Mouse (Mus musculus) intestine, embryonic 14.5 days (tissue): Measurements from ENCODE around the gene Ints7. TPM values are rescaled to one million over a fixed set of nuclear protein-coding genes. Genes with fewer than 3 reads are reported as not detected.

Experiments
- ATAC-seq: fragments of 200-750 bp; cut with Nextera tagmentation; replicated peaks from 2 replicates; pipeline ENCODE4 v1.8.0; 2017; ENCODE audit warnings: low read depth, moderate number of reproducible peaks, moderate TSS enrichment, moderate library complexity; ENCODE audit not compliant: low FRiP score, low TSS enrichment
- DNase-seq: peaks from one replicate; pipeline ENCODE4 v3.0.0-alpha.2; 2018; ENCODE audit warnings: low spot score
- H3K27ac ChIP-seq: fragments of 300-500 bp; sonication (generic); 2 replicates; pipeline ENCODE4 v1.5.1; 2014; ENCODE audit warnings: low read depth, mild to moderate bottlenecking, control low read depth
- H3K27me3 ChIP-seq: fragments of 300-500 bp; sonication (generic); replicated peaks from 2 replicates; pipeline ENCODE4 v1.6.1; 2014; ENCODE audit warnings: low read length, control low read depth; ENCODE audit not compliant: control insufficient read depth, insufficient read depth
- H3K36me3 ChIP-seq: fragments of 300-500 bp; sonication (generic); 2 replicates; pipeline ENCODE4 v1.6.1; 2014; ENCODE audit warnings: low read length, control low read depth; ENCODE audit not compliant: control insufficient read depth, insufficient read depth
- H3K4me1 ChIP-seq: fragments of 300-500 bp; sonication (generic); replicated peaks from 2 replicates; pipeline ENCODE4 v1.6.1; 2014; ENCODE audit warnings: low read length, control low read depth, mixed read lengths; ENCODE audit not compliant: control insufficient read depth, insufficient read depth
- H3K4me2 ChIP-seq: fragments of 300-500 bp; sonication (generic); 2 replicates; pipeline ENCODE4 v1.6.1; 2014; ENCODE audit warnings: low read length
- H3K4me3 ChIP-seq: fragments of 300-500 bp; sonication (generic); 2 replicates; pipeline ENCODE4 v1.5.1; 2014; ENCODE audit warnings: low read depth, low read length, control low read depth, mixed read lengths
- H3K9ac ChIP-seq: fragments of 300-500 bp; sonication (generic); 2 replicates; pipeline ENCODE4 v1.6.1; 2014; ENCODE audit warnings: mild to moderate bottlenecking, low read length
- H3K9me3 ChIP-seq: fragments of 300-500 bp; sonication (generic); 2 replicates; pipeline ENCODE4 v1.6.1; 2016; ENCODE audit warnings: low read length, control low read depth; ENCODE audit not compliant: control insufficient read depth
- WGBS: fragments of 180-500 bp; shearing (Covaris S2); extraction: QIAGEN DNeasy Blood & Tissue Kit; methylation state at CpG from one replicate; pipeline ENCODE4 v1.1.7; 2014; 5-methylcytosine and 5-hydroxymethylcytosine counted together
- polyA plus RNA-seq: library from polyadenylated mRNA; unstranded; fragments of >200 nt; fragmentation: Nextera tagmentation; extraction: Ambion mirVana; gene quantifications from 2 replicates; pipeline ENCODE4 v1.2.1, GENCODE M21; 2014

The Ints7 gene
- polyA plus RNA-seq, 1 experiment from 2014 or later, result 51.7 TPM

DNA sequence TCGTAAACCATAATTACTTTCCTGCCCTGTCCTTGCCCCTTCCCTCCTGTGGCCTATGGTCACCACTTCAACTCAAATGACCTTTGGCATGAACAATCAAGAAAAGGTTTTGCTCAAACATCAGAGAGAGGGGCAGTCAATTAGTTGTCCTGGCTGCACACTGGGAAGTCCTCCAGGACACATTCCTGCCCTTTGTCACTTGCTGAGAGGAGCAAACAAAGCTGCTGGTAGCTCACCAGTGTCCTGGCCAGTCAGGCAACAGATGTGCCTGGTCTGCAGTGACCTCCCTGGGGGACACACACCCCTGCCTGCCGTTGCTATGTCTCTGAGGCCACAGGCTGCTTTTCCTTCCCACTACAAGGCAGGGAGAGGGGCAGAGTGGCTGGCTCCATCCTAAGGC is 66.0 kb downstream of the Ints7 start:
- ATAC-seq (no peak), DNase-seq (no peak)
- H3K4me2 ChIP-seq, result no peak overlapping the region
- no peak overlapping the region for H3K9ac ChIP-seq
- no peak overlapping the region for H3K4me3 ChIP-seq
- no peak overlapping the region for H3K27ac ChIP-seq
- H3K36me3 ChIP-seq, result no peaks in the 10 kb centered on the region
- no peaks in the 10 kb centered on the region for H3K9me3 ChIP-seq
- H3K4me1 ChIP-seq, result 0 out of 2 replicates have a peak, but pooled peaks cover 4% of the 10 kb centered on the region
- WGBS, result 21% methylated on average over 2 of the region's 2 CpGs
- no peaks in the 10 kb centered on the region for H3K27me3 ChIP-seq

DNA sequence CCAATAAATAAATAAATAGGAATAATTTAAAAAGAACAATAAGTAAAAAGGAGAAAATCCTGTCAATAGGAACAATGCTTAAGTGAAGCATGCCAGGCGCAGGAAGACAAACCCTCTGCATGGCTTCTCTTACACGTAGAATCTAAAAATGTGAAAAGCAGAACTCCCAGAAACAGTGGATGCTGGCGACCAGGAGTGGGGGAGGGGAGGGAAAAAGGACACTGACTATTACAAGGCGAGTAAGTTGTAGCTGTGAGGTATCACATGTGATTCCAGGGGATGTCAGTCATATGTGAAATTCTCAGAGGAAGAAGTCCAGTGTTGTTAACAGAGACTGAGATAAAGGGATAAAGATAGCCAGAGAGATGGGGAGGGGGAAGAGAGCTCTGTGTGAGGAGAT is 67.5 kb downstream of the Ints7 start:
- no peaks in the 10 kb centered on the region for H3K36me3 ChIP-seq
- H3K27ac ChIP-seq, result no peak overlapping the region
- DNase-seq, result no peak
- H3K9me3 ChIP-seq, result no peaks in the 10 kb centered on the region
- H3K27me3 ChIP-seq, result no peaks in the 10 kb centered on the region
- no peak for ATAC-seq
- H3K9ac ChIP-seq, result no peak overlapping the region
- H3K4me3 ChIP-seq, result no peak overlapping the region
- H3K4me1 ChIP-seq, result 0 out of 2 replicates have a peak, but pooled peaks cover 4% of the 10 kb centered on the region
- WGBS, result 46% methylated on average over 4 of the region's 4 CpGs
- H3K4me2 ChIP-seq, result no peak overlapping the region

DNA sequence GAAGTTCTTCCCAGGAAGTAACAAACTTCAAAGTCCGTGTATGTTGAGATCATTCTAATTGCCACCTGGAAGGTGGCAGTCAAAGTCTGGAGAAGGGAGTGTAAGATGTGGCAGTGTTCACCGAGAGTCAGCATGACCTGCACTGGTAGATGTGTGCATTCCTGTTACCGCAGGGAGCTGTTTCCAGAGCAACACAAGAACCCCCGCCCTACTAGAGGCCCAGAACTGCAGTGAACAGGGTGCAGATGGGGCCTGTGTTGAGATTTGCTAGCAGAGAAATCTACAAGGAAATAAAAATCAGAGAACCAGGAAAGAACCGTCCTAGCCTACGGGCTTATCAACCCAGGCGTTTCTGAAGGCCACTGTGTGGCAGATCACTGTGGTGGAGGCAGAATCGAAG is 70.5 kb downstream of the Ints7 start:
- Histone ChIP-seq H3K4me2 (no peak overlapping the region), H3K4me1 (0 out of 2 replicates have a peak, but pooled peaks cover 4% of the 10 kb centered on the region), H3K27me3 (no peaks in the 10 kb centered on the region), H3K9ac (no peak overlapping the region), H3K4me3 (no peak overlapping the region), H3K36me3 (no peaks in the 10 kb centered on the region), H3K9me3 (no peaks in the 10 kb centered on the region), H3K27ac (no peak overlapping the region)
- ATAC-seq, result peak; percentile 62; the same call in 1 of the 2 replicates
- WGBS, result 48% methylated on average over 8 of the region's 8 CpGs
- no peak for DNase-seq

DNA sequence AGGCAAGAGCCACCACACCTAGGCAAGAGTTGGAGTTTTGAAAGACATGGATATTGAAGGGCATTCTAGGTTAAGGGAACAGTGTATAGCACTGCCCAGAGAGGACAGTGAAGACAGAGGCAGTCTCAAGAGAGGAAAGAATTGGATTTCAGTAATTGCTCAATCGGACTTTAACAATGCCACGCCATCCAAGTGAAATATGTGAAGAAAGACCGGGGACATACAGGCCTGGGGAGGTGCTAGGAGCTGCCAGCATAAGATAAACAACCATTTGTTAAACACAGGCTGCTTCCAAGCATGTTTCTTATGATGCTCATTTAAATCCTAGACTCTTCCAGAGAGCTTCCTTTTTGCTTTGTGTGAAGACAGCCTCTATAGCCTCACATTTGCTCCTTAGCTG is 72.2 kb downstream of the Ints7 start:
- no peak overlapping the region for H3K4me2 ChIP-seq
- DNase-seq, result no peak
- 44% methylated on average over 3 of the region's 3 CpGs for WGBS
- no peak for ATAC-seq
- H3K27me3 ChIP-seq, result no peaks in the 10 kb centered on the region
- no peak overlapping the region for H3K27ac ChIP-seq
- H3K9me3 ChIP-seq, result no peaks in the 10 kb centered on the region
- 0 out of 2 replicates have a peak, but pooled peaks cover 4% of the 10 kb centered on the region for H3K4me1 ChIP-seq
- H3K9ac ChIP-seq, result no peak overlapping the region
- H3K36me3 ChIP-seq, result no peaks in the 10 kb centered on the region
- H3K4me3 ChIP-seq, result no peak overlapping the region

DNA sequence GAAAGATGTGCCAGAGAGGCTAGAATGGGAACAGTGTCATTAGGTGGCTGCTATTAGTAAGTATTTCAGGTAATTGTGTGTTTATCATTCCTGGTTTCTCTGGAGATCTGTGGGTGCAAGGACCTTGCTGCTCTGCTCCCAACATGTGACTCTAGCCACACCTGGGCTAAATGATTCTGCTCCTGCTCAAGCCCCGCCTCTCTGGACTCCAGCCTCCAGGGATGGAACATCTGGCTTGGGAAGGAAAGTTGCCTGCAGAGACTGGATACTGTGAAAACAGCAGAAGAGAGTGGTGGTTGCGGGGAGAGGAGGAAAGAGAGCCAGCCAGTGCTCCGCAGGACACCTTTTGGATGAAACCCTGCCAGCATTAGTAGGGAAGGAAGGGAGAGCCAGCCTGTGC is 84.0 kb downstream of the Ints7 start:
- H3K36me3 ChIP-seq, result no peaks in the 10 kb centered on the region
- H3K4me2 ChIP-seq, result no peak overlapping the region
- H3K27me3 ChIP-seq, result no peaks in the 10 kb centered on the region
- WGBS, result 82% methylated on average over 3 of the region's 3 CpGs
- no peak overlapping the region for H3K27ac ChIP-seq
- H3K9ac ChIP-seq, result no peak overlapping the region
- no peak overlapping the region for H3K4me3 ChIP-seq
- H3K4me1 ChIP-seq, result peaks cover 25% of the 10 kb centered on the region
- ATAC-seq (no peak), DNase-seq (no peak)
- no peaks in the 10 kb centered on the region for H3K9me3 ChIP-seq

DNA sequence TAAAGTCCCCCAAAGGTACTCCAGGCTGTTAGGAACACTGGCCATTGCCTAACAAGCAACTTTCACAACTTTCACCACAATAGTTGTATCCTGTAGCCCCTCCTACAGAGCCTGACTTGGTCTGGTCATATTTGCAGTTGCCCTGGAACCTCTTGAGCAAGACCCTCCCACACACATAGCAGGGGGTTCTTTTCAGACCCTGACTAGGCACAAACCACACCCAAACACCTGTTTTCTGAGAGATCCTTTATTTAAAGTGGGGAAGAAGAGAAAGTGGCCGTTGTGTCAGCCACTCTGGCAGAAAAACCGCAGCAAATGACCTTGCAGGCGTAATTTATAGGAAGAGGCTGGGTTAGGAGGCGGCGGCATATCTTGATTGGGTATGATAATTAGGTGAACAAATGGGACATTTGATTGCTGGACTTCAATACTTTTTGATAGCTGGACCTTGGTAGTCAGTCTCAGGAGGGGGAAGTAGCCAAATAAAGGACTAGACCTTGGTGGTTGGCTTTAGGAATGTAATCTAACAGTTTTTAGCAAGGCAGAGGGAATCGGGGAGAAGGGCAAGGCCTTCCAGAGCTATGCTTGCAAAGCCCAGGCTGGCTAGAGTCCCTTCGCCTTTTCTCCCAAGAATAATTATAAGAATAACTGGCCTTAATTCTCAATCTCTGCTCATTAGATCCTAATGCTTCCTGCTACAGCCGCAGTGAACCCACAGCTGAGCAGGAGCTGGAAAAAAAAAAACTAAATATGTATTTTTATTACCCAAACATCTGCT is 85.8 kb downstream of the Ints7 start:
- Histone ChIP-seq H3K9ac (no peak overlapping the region), H3K27me3 (no peaks in the 10 kb centered on the region), H3K27ac (no peak overlapping the region), H3K4me3 (no peak overlapping the region), H3K36me3 (no peaks in the 10 kb centered on the region), H3K4me1 (peaks cover 25% of the 10 kb centered on the region), H3K9me3 (no peaks in the 10 kb centered on the region), H3K4me2 (no peak overlapping the region)
- DNase-seq, result no peak
- 60% methylated on average over 8 of the region's 8 CpGs for WGBS
- no peak for ATAC-seq

DNA sequence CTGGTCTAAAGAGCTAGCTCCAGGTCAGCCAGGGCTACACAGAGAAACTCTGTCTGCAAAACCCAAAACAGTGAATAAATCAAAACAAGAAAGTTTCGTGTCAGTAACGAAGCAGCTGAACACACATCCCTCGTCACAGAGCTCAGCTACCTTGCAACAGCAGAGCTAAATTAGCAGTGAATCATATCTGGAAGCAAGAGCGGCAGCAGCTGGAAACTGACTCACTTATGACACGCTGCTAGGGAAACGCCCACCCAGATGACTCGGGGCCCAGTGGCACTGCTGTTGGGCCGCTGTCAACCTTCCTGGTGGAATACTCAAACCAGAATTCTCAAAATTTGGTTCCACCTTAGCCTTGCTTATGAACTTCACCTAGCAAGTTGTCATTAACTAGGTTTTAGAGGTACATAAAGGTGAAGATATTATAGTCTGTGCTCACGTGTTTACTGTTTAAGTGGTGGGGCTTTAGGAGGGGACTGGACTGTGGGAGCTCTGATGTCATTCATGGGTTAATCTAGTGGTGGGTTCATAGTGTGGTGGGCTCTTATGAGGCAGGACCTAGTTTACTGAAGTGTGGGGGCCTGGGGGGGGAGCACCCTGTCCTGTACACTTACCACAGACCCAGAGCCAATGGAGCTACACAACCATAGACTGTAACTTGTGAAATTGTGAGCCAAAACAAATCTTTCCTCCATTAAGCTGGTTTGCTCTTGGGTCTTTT is 86.9 kb downstream of the Ints7 start:
- WGBS, result 34% methylated on average over 9 of the region's 9 CpGs

DNA sequence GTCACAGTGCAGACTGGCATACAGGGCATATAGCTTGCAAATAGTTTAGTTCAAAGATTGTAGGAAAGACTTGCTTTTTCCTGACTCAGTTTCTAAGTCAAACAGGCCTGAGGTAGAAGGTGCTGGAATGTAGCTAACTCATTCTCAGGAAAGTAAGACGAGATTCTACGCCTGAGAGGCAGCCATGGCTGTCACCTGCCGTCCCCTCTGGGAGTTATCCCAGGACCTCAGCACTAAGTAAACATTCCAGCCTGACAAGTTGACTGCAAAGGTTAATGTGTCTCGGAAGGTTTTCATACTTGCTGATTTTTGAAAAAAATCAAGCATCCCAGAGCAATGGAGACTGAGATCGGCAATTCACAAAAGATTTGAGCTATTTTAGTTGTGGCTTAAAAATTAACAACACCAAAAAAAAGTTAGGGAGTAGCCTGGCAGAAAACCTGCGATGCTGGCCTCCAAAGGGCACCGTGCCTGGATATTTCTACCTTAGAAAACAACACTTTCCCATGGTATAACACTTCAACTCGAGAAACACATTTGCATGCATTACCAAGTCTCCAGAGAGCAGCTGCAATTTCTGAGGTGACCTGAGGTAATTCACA is 87.6 kb downstream of the Ints7 start:
- Histone ChIP-seq H3K27ac (no peak overlapping the region), H3K4me2 (no peak overlapping the region), H3K9ac (no peak overlapping the region), H3K9me3 (no peaks in the 10 kb centered on the region), H3K27me3 (no peaks in the 10 kb centered on the region), H3K4me3 (no peak overlapping the region), H3K4me1 (peaks cover 25% of the 10 kb centered on the region), H3K36me3 (no peaks in the 10 kb centered on the region)
- 27% methylated on average over 8 of the region's 8 CpGs for WGBS
- ATAC-seq (no peak; the same call in 1 of the 2 replicates), DNase-seq (no peak)

More for the DNA sequence above, 86.9 kb downstream of the Ints7 start:
- H3K4me2 ChIP-seq, result no peak overlapping the region
- H3K27ac ChIP-seq, result no peak overlapping the region
- peak; percentile 68 for ATAC-seq
- no peaks in the 10 kb centered on the region for H3K27me3 ChIP-seq
- H3K36me3 ChIP-seq, result no peaks in the 10 kb centered on the region
- H3K4me1 ChIP-seq, result peaks cover 25% of the 10 kb centered on the region
- DNase-seq, result no peak
- no peaks in the 10 kb centered on the region for H3K9me3 ChIP-seq
- no peak overlapping the region for H3K9ac ChIP-seq
- no peak overlapping the region for H3K4me3 ChIP-seq
